Mouse (Mus musculus) mouse embryonic stem cell (cell line): ENCODE data around the gene Ednrb.
"Not testable (repeated sequence)": the region's sequence is repeated elsewhere in the genome, so short reads cannot be mapped to it uniquely, and the experiment has no call there.

Source experiments
- in situ Hi-C, 2 experiments: fragments of 300-500 bp; cut with MboI; formaldehyde crosslinking; loops; 1 replicate in 1 of 2; 3 replicates in 1 of 2; pipeline ENCODE4 v1.14.3; 2019 to 2020; ENCODE audit warnings: low sequenced_read_pairs in 2 of 2, low pct_unique_long_range_greater_than_20kb in 1 of 2, mixed read lengths in 1 of 2; ENCODE audit not compliant: unreplicated experiment in 1 of 2

Ednrb gene

DNA sequence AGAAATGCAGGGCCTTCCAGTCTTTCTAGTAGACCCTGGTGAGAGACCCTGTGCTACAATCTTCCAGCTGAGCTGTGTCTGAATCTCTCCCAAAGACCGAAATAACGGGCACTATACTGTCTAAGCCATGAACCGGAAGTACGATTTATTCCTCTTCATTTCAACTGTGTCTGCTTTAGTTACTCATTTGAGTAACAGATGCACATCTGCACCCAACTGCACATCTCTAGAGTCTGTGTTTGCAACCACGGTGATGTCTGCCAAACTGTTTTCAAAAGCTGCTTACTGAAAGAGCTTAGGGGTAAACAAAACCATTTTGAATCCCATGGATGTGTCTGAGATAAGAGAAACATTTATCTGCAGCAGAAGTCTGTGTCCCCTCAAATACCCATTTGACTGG, 13.2 kb downstream of the Ednrb start:
- in situ Hi-C loops, result no loop called here

DNA sequence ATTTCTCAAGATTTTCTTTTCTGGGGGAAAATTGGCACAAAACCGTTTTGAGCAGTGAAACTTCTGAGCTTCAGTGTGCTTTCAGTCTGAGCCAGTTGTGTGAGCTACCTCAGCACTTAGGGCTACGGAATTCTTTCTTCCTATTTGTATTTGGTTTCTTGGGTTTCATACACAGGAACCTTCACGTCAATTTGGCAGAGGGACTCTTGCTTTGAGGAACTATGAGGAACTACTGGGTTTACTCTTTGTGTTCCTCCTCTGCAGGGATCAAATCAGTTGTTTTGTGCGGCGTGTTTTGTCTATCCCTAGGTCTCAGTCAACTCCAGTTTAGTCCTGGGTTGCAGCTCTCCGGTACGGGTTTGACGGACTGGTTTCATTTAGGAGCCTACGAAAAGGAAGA, 17.9 kb downstream of the Ednrb start:
- in situ Hi-C loops, result no loop called here

DNA sequence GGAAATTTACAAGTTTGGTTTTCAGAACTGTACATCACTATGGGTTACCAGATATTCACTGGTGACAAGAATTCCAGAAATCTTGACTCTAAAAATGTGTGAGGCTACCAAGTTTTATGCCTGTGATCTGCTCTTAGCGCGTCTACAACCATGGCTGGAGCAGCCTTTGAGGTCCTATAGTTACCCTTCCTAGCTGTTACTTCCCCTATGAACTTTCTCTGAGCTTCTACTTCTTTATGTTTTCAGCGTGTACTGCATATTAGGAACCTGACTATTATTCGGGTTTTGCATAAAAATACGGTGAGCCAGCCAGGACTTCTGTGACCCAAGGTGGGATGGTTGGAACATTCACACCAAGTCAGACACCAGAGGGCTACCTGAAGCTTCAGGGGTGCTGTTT, 18.3 kb downstream of the Ednrb start:
- in situ Hi-C loops, result no loop called here

DNA sequence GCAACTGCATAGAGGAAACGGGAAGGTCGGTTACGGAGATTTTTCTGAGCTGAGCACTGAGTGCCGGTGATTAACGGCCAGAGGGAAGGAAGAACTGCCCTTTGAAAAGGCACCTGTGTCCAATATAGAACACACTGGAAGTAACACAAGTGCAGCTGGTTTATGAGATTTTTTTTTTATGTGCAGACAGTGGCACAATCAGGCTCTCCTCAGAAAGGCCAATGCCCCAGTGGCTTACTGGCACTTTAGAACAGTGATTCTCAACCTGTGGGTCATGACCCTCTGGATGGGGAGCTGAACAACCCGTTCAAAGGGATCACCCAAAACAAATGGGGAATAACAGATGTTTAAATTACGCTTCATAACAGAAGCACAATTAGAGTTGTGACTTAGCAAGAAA, 20.7 kb downstream of the Ednrb start:
- in situ Hi-C loops, result no loop called here

DNA sequence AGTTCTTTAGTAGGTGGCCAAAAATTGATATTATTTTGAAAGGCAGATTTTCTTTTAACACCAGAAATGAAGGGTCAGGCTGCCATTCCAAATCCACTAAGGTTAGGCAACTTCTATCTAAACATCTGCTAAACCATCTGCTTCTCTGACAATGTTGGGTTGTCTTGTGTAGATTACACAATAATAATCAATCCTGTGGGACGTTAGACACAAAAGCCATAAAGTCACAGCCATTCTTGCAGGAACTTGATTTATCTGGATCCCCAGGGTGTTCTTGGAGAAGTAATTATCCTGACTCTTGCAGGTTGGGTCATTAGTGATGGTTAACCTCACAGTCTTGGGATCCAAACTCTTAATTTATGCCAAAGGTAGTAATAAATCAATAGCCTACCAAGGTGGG, 21.6 kb downstream of the Ednrb start:
- in situ Hi-C loops, result no loop called here

DNA sequence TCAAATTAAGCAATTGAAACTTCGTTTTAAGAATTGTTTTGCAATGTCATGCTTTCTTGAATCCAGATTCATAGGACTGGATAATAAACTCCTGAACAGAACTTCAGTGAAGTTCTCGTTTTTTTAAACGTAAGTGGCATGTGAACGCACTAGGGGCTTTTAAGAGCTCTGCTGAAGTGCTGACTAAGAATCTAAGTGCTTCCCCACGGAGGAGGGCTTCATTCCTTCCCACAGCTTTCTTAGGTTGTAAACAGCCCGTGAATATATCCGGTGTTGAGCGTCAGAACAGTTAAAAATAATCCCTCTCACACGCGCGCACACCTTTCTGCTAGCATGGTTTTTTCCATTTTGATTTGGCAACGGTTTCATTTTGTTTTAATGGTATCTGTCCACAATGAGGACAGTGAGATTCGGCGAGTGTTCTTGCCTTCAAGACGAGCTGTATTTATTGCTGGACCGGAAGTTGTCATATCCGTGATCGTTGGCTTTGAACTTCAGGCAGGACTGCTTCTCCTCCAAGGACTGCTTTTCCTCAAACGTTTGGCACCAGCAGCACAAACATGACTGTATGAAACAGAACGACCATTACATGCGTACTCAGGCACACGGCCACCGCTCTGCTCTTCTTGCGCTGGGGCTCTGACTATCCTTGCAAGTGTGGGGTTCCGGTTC, 27.4 kb downstream of the Ednrb start:
- in situ Hi-C loops, result no loop called here

DNA sequence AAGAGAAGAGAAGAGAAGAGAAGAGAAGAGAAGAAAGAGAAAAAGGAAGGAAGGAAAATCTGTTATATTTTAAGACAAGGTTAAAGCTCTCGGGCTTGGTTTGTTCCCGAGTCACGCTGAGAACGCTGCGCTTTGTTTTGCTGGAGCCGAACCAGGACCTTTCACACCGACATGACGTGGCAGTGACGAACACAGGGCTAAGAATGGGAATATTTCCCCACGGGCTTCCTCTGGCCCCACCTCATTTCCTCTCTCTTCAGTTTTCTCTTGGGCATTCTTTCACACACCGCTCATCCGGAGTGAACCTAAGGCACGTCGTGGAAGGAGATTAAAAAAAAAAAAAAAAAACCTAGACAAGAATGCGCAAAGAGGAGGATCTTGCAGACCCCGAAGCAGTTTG, 28.7 kb downstream of the Ednrb start:
- in situ Hi-C loops, result no loop called here

DNA sequence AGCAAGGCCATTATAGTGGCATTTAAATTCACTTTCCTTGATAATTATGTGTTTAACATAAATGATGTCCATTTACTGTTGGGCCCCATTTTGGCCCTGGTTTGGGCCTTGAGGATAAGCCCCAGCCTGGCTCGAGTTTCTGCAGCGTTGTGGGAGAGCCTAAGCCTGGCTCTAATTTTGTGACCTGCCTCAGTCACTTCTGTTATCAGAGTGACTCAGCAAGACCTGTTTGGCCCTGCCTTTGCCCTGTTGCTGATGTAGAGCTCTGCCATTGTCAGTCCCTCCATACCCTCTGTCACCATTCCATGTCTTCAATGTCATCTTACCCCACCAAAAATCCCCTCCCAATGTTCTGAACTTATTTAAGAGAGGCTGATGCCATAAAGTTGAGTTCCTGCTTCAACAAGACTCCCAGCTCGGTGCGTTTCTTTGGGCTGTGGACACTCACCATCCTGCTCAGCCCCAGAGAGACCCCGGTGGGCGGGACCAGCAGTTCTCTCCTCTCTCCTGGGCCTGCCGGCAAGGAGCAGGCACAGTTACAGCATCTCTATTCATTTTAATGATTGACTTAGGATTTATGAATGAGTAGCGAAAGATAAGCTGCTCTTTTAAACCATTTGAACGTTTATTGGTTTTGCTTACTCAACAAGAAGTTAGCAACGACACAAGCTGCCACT, 30.0 kb downstream of the Ednrb start:
- in situ Hi-C loops, result no loop called here

DNA sequence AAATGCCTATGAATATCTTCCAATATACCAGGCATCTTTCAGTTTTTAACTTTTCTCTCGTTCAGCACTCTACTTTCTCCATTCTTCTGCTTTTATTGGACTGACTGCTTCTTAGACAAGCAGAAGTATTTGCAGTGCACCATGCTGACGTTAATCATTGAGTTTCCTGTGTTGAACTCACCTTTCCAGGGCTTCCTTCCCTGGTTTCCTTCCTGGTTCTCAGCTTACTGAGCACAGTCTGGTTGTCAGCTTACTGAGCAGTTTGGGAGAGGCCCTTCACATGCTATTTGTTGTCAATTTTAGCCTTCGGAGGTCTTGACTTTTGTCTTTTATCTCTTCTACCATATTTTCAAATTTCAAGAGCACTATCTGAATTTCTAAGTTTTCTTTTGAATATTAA, 31.0 kb downstream of the Ednrb start:
- in situ Hi-C loops, result no loop called here

DNA sequence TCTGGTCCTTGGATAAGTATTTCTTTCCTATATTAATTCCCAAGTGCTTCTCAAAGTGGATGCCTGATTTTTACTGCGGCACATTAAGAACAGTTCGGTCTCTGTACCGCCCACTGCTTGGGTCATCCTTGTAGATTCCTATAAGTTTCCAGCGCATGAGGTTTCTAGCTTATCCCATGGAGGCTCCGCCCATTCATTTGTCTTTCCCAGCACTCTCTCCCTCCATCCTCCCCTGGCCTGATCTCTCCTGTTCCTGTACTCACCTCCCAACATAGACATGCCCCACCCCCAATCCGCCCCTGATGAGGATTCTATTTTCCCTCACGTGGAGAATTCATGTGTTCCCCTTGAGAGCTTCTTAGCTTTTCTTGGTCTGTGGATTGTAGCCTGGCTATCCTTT, 32.9 kb downstream of the Ednrb start:
- in situ Hi-C loops, result no loop called here

DNA sequence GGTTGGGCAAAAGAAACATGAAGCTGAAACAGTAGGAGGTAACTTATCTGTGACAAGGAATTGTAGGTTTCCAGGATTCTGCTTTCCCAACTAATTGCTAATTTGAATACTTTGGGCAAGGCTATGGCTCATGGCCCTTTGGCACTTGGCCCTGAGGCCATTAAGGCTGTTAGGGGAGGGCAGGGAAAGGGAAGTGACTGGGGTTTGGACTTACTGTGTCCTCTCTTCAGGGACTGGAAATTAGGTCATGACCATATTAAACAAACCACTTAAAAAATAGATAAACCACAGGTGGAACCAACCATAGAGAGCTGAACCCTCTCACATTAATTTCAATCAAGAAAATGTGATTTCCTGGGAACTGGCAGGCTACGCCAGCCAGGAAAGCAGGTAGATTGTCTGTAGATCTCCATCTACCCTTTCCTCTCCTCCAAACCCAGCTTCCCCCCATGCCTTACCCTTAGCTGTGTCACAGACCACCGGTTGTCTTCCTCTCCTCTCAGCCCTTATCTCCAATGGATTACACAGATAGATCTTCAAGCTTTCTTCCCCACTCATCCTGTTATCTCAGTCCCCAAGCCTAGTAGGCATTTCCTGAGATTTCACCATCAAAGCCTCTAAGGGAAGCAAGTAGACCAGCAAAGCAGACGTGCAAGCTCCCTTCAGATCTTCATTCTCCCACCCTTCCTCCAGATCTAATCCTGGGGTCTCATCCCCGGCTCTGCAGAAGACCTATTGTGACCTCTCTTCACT, 40.1 kb downstream of the Ednrb start:
- in situ Hi-C loops, result no loop called here

DNA sequence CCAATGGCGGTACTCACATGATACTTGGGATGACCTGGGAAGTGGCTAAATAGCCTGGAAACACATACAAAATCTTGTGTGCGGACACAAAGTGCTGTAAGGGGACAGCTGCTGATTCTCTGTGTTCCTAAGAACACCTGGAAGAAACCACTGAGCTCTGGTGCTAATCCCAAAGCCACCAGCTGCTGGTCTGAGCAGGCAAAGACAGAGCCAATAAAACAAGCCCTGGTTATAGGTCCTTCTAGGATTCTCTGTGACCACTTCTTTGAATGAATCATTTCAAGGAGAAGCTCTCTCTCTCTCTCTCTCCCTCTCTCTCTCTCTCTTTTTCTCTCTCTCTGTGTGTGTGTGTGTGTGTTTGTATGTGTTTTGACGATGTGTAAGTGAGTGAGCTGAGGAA, 47.1 kb downstream of the Ednrb start:
- in situ Hi-C loops, result no loop called here

DNA sequence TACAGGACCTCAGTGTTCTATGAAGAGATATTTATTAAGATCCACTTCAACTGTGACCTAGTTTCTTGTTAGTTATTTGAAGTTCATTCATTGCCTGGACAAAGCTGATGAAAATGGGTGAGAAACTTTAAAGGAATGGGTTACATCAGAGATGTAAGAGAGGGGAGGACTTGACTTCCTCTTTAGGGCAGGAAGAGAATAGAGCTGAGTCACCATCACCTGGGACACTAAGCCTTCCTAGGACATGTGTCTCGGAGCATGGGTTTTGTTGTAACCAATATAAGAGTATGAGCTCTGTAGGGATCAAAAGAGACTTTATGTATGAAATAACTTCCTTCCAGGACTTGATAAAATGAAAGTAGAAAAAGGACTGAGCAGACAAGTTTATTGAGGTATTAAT, 48.6 kb downstream of the Ednrb start:
- in situ Hi-C loops, result no loop called here

DNA sequence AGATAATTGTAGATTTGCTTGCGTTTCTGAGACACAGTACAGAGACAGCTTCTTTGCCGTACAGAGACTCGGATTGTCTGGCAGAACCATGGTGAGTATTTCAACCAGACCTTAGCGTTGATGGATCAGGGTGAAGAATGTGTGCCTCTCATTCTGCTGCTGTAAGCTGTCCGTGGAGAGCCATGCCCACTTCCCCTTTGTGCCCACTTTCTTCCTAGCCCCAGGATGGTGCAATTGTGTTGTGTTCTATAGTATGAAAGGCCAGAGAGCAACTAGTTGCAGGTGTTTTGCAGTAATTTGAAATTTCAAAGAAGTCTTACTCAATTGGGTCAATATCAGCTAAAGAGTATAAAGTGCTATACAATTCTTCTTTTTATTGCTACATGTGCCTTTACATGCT, 50.8 kb downstream of the Ednrb start:
- in situ Hi-C loops, result no loop called here

DNA sequence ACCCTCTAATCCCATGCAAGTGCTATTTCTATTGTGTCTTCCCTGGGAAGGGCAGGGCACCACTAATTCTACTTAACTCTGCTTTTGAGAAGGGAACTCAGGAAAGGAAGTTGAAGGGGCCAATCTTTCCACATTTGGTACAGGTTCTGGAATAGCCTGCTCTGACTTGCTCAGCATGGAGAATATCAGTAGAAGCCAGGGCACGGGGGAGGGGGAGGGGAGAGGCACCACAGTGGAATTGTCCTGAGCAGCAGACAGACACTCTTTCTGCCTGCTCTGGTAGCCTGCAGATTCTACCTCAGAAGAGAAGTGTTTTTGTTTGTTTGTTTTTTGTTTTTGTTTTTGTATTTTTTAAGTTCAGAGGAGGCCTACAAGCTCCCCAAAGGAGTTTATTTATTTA, 51.5 kb downstream of the Ednrb start:
- in situ Hi-C loops, result no loop called here

DNA sequence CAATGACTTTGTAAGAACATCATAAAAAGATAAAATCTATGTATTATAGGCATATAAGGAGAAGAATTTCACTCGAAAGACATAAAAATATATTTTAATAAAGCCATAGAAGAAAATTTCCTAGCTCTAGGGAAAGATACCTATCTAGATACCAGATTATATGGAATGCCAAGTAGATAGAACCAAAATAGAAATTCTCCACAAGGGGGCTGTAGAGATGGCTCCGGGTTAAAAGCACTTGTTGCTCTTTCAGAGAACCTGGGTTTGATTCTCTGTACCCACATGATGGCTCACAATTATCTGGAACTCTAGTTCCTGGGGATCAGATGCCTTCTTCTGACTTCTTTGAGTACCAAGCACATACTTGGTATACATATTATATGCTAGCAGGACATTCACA, 56.7 kb downstream of the Ednrb start:
- in situ Hi-C loops, result no loop called here

DNA sequence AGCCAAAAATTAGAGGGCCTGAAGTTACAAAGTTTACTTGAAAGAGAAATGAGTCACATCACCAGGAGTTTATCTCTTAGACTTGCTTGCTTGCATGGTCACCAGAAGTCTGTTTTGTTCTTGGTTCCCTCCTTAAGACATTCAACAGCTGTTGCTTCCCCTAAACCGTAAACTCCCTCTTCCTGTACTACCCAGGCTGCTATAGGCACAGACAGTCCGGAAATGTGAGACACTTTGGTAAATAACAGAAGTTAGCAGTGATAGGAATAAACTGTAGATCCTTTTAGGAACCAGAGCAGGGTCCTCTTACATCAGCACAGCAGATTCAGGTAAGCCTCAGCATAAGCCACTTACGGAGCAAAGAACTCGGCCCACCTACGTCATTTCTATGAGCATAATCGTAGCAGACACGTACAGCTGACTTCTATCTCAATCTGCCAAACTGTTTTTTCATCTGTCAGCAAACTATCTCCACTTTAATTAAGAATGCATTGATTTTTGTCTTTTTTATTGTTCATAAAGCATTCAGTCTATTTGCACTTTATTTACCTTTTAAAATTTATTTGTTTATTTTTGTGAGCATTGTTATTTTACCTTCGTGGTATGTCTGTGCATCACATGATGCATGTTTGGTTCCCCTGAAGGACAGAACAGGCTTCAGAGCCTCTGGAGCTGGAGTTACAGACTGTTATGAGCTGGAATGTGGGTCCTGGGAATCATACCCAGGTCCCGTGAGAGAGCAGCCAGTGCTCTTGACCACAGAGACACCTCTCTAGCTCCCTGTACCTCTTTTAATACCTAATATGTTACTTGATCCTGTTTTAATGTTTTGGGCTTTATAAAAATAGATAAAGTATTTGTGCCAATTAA, 58.9 kb downstream of the Ednrb start:
- in situ Hi-C loops, result no loop called here

DNA sequence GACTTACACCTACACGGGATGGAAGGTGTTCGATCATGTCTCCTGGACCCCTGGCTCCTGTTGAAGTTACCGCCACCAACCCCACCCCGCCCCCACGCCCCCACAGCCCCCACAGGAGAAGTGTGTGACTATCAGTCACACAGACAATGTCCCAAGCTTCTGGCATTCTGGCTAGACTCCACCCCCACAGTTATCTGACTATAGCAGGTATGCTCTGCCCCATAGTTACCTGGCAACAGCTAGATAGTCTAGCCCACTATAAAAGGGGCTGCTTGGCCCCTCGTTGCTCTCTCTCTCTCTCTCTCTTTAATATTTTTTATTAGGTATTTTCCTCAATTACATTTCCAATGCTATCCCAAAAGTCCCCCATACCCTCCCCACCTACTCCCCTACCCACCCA, 63.9 kb downstream of the Ednrb start:
- in situ Hi-C loops, result not testable (repeated sequence)

DNA sequence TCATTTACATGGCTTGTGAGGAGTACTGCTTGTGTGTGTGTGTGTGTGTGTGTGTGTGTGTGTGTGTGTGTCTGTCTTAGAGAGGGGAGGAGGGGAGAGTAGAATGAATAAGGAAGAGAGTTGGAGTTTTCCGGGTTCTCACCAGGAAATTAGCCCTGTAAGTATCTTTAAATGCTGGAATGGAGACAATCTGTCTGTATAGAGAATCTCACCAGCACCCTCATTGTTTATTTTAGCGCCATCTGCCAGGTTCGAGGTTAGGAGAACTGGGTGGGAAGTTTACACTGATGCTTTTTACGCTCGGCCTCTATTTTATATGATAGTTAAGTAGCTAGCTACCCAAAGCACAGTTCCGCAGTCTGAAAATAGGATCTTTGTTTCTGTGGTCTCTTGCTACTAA, 64.9 kb downstream of the Ednrb start:
- in situ Hi-C loops, result no loop called here
